17 mouse cellular contexts compared by ENCODE assay signal in genomic region chr5:65700102-65700501, GRCm38 (mm10).
"Had no signal": no experiment of that assay in that cellular context is flagged by ENCODE, and none has a peak within 500 bp of the region (broad histone marks: within the 10 kb centered on the region; RNA-seq: fewer than 3 reads in every experiment).

No protein-coding gene starts in this region.

- H3K36me3 ChIP-seq: lung, embryonic 15.5 days; midbrain, embryonic 13.5 days; midbrain, embryonic 15.5 days; neural tube, embryonic 12.5 days; stomach, embryonic 15.5 days had no signal

- H3K27ac ChIP-seq: lung, embryonic 15.5 days; macrophage; midbrain, embryonic 13.5 days; midbrain, embryonic 15.5 days; neural tube, embryonic 12.5 days; stomach, embryonic 15.5 days; stomach, postnatal 0 days had no signal

- H3K4me2 ChIP-seq: lung, embryonic 15.5 days; midbrain, embryonic 11.5 days; midbrain, embryonic 13.5 days; midbrain, embryonic 15.5 days; neural tube, embryonic 12.5 days; stomach, embryonic 15.5 days had no signal

- DNase-seq: lung, adult 2 months; lung, postnatal 14 days; lung, postnatal 36 days; right cerebral cortex, postnatal 14 days; thymus, adult 2 months; thymus, postnatal 14 days; thymus, postnatal 36 days had no signal

- H3K27me3 ChIP-seq: lung, embryonic 15.5 days; megakaryocyte, embryonic 14.5 days; midbrain, embryonic 13.5 days; midbrain, embryonic 15.5 days; neural tube, embryonic 12.5 days; stomach, embryonic 15.5 days had no signal

- ATAC-seq: lung, postnatal 0 days; midbrain, embryonic 13.5 days; midbrain, embryonic 15.5 days had no signal

- H3K9me3 ChIP-seq: lung, embryonic 15.5 days; megakaryocyte, embryonic 14.5 days; midbrain, embryonic 13.5 days; midbrain, embryonic 15.5 days; neural tube, embryonic 12.5 days; stomach, embryonic 15.5 days had no signal

- H3K4me3 ChIP-seq: lung, embryonic 15.5 days; megakaryocyte, embryonic 14.5 days; midbrain, embryonic 13.5 days; midbrain, embryonic 15.5 days; neural tube, embryonic 12.5 days; stomach, embryonic 15.5 days had no signal

- H3K9ac ChIP-seq: lung, embryonic 15.5 days; midbrain, embryonic 13.5 days; midbrain, embryonic 15.5 days; neural tube, embryonic 12.5 days; stomach, embryonic 15.5 days had no signal
